Mouse (Mus musculus) lung, embryonic 14.5 days (tissue): Measurements from ENCODE around the gene Mtrf1. TPM values are rescaled to one million over a fixed set of nuclear protein-coding genes. Genes with fewer than 3 reads are reported as not detected.
"Not testable (repeated sequence)": the region's sequence is repeated elsewhere in the genome, so short reads cannot be mapped to it uniquely, and the experiment has no call there.

Source experiments
- ATAC-seq: fragments of 200-750 bp; cut with Nextera tagmentation; 2 replicates; pipeline ENCODE4 v1.8.0; 2017; ENCODE audit warnings: mild to moderate bottlenecking, moderate TSS enrichment, moderate library complexity; ENCODE audit not compliant: insufficient read depth
- DNase-seq: peaks from one replicate; pipeline ENCODE4 v3.0.0-alpha.2; 2015
- H3K27ac ChIP-seq: fragments of 300-500 bp; sonication (generic); 2 replicates; pipeline ENCODE4 v1.5.1; 2014; ENCODE audit warnings: low read depth, mild to moderate bottlenecking, moderate library complexity
- H3K27me3 ChIP-seq: fragments of 300-500 bp; sonication (generic); 2 replicates; pipeline ENCODE4 v1.6.1; 2014; ENCODE audit warnings: low read length, control low read depth; ENCODE audit not compliant: insufficient read depth
- H3K36me3 ChIP-seq: fragments of 300-500 bp; sonication (generic); 2 replicates; pipeline ENCODE4 v1.6.1; 2014; ENCODE audit warnings: control low read depth; ENCODE audit not compliant: insufficient read depth
- H3K4me1 ChIP-seq: fragments of 300-500 bp; sonication (generic); 2 replicates; pipeline ENCODE4 v1.6.1; 2014; ENCODE audit warnings: antibody characterized with exemption, control low read depth; ENCODE audit not compliant: insufficient read depth
- H3K4me2 ChIP-seq: fragments of 300-500 bp; sonication (generic); 2 replicates; pipeline ENCODE4 v1.6.1; 2014; ENCODE audit warnings: mild to moderate bottlenecking
- H3K4me3 ChIP-seq: fragments of 300-500 bp; sonication (generic); 2 replicates; pipeline ENCODE4 v1.5.1; 2014; ENCODE audit warnings: low read depth, low read length
- H3K9ac ChIP-seq: fragments of 300-500 bp; sonication (generic); 2 replicates; pipeline ENCODE4 v1.6.1; 2014
- H3K9me3 ChIP-seq: fragments of 300-500 bp; sonication (generic); 2 replicates; pipeline ENCODE4 v1.6.1; 2016; ENCODE audit warnings: low read depth, low read length, control low read depth
- CTCF ChIP-seq: IDR thresholded peaks from 2 replicates; pipeline ENCODE4 v1.5.1; 2016; ENCODE audit warnings: antibody characterized with exemption, low read depth
- whole genome bisulfite sequencing: fragments of 180-500 bp; shearing (Covaris S2); extraction: QIAGEN DNeasy Blood & Tissue Kit; methylation state at CpG from one replicate; pipeline ENCODE4 v1.1.7; 2014; 5-methylcytosine and 5-hydroxymethylcytosine counted together
- polyA plus RNA-seq: library from polyadenylated mRNA; unstranded; fragments of >200 nt; fragmentation: Nextera tagmentation; extraction: Ambion mirVana; gene quantifications from 2 replicates; pipeline ENCODE4 v1.2.1, GENCODE M21; 2014

Mtrf1 gene
- polyA plus RNA-seq, 1 experiment from 2014 or later = 10.1 TPM

DNA sequence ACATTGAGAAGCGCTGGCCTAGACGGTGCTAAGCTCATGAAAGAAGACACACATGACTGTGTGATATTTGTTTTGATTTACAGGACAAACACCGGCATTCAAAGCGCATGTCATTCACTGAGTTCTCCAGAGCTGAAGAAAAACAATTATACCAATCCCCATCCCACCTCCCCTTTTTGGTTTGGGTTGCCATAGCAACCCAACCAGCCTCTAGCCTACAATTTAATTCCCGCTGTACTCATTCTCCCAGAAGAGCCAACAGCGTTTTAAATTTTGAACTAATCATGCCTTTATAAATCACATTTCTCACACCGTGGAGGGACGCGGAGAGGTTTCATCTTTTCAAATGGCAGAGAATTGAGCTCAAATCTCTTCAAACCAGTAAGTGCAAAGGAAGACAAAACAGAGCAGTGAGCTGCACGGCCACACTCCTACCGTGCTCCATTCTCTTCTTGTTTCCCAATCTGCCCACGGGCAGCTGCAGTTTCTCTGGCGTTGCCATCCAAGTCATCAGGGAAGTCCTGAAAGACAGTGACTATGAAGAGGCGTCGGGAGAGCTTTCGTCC, 47.6 kb downstream of the Mtrf1 start:
- 67% methylated on average over 16 of the region's 16 CpGs for whole genome bisulfite sequencing
- no peak for ATAC-seq
- Histone ChIP-seq H3K4me2 (no peak overlapping the region), H3K9me3 (no peaks in the 10 kb centered on the region), H3K36me3 (no peaks in the 10 kb centered on the region), H3K4me1 (no peaks in the 10 kb centered on the region), H3K27me3 (no peaks in the 10 kb centered on the region), H3K9ac (no peak overlapping the region), H3K27ac (no peak overlapping the region), H3K4me3 (no peak overlapping the region)
- no peak for DNase-seq
- no peak for TF ChIP-seq CTCF

DNA sequence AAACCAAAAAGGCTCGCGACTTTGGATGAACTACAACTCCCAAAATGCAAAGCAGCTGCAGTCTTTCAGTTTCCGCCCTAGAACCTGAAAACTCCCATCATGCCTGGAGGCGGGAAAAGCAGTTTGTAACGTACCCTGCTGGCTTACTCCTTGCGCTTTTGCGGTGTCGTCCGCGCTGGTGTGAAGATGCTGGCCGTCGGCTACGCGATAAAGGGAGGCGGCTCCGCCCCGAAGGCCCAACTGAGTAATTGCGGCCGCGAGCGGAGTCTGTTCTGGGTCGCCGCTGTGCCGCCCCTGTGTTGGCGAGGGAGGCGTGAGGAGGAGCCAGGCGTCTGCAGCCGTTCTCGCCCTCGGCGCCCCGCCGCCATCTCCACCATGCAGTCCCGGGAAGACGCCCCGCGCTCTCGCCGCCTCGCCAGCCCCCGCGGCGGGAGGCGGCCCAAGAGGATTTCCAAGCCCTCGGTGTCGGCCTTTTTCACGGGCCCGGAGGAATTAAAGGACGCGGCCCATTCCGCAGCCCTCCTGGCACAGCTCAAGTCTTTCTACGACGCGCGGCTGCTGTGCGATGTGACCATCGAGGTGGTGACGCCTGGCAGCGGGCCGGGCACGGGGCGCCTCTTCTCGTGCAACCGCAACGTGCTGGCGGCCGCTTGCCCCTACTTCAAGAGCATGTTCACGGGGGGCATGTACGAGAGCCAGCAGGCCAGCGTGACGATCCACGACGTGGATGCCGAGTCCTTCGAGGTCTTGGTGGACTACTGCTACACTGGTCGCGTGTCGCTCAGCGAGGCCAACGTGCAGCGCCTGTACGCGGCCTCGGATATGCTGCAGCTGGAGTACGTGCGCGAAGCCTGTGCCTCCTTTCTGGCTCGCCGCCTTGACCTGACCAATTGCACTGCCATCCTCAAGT, 54.4 kb downstream of the Mtrf1 start, which contains the start of gene Kbtbd6:
TSS of gene Kbtbd6 (plus strand) at position 155 of the 910 bp plus-strand sequence.
- H3K27ac ChIP-seq = peak within 1 kb of the TSS; percentile 67; the same call in 1 of the 2 replicates
- 5% methylated on average over 33 of the region's 89 CpGs for WGBS
- peak within 1 kb of the TSS; percentile 60 for H3K9ac ChIP-seq

DNA sequence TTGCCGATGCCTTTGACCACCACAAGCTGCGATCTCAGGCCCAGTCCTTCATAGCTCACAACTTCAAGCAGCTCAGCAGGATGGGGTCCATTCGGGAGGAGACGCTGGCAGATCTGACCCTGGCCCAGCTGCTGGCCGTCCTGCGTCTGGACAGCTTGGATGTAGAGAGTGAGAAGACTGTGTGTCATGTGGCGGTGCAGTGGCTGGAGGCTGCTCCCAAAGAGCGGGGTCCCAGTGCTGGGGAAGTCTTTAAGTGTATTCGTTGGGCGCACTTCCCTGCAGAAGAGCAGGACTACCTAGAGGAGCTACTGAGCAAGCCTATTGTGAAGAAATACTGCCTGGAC, 55.0 kb downstream of the Mtrf1 start:
- not testable (repeated sequence) for H3K36me3 ChIP-seq, H3K27me3 ChIP-seq, H3K4me3 ChIP-seq, H3K9me3 ChIP-seq, H3K27ac ChIP-seq, DNase-seq, H3K4me2 ChIP-seq, H3K4me1 ChIP-seq, H3K9ac ChIP-seq
- peak; percentile 53; the same call in 1 of the 2 replicates for ATAC-seq
- WGBS = 95% methylated on average over 6 of the region's 10 CpGs

More for the DNA sequence above, 54.4 kb downstream of the Mtrf1 start, which contains the start of gene Kbtbd6:
- not testable (repeated sequence) for H3K4me1 ChIP-seq, H3K36me3 ChIP-seq, H3K27me3 ChIP-seq, H3K9me3 ChIP-seq
- peak within 1 kb of the TSS; percentile 49 for H3K4me3 ChIP-seq
- peak; percentile 97 for DNase-seq
- ATAC-seq = peak; percentile 93
- peak within 1 kb of the TSS; percentile 66 for H3K4me2 ChIP-seq

DNA sequence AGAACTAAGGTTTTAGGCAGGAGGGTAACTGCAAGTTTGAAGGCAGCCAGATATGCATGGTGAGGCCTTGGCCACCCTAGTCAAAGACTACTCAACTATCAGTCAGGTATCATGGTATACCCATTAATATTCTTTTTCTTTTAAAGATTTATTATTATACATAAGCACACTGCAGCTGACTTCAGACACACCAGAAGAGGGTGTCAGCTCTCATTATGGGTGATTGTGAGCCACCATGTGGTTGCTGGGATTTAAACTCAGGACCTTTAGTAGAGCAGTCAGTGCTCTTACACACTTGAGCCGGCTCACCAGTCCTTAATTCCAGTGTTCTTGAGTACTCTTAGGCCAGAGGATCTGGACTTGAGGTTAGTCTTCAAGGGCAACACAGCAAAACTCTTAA, 62.8 kb downstream of the Mtrf1 start:
- 87% methylated on average over 1 of the region's 1 CpGs for WGBS
- Histone ChIP-seq H3K27me3 (no peaks in the 10 kb centered on the region), H3K4me3 (no peak overlapping the region), H3K9me3 (no peaks in the 10 kb centered on the region), H3K4me2 (no peak overlapping the region), H3K4me1 (no peaks in the 10 kb centered on the region), H3K9ac (no peak overlapping the region), H3K36me3 (peaks cover 46% of the 10 kb centered on the region), H3K27ac (no peak overlapping the region)
- DNase-seq = no peak
- no peak for TF ChIP-seq CTCF
- no peak for ATAC-seq

- no peaks in the 10 kb centered on the region for H3K4me1 ChIP-seq
- no peaks in the 10 kb centered on the region for H3K9me3 ChIP-seq
- H3K9ac ChIP-seq = no peak overlapping the region
- 87% methylated on average over 4 of the region's 4 CpGs for WGBS
- no peak overlapping the region for H3K4me2 ChIP-seq
- no peak for TF ChIP-seq CTCF
- DNase-seq (no peak), ATAC-seq (no peak)
- H3K27me3 ChIP-seq = no peaks in the 10 kb centered on the region
- no peak overlapping the region for H3K4me3 ChIP-seq
- H3K27ac ChIP-seq = no peak overlapping the region
- peaks cover 52% of the 10 kb centered on the region for H3K36me3 ChIP-seq
Measured at GRCm38 (mm10) chr14:79460988-79461387, 63.4 kb downstream of the Mtrf1 start.

DNA sequence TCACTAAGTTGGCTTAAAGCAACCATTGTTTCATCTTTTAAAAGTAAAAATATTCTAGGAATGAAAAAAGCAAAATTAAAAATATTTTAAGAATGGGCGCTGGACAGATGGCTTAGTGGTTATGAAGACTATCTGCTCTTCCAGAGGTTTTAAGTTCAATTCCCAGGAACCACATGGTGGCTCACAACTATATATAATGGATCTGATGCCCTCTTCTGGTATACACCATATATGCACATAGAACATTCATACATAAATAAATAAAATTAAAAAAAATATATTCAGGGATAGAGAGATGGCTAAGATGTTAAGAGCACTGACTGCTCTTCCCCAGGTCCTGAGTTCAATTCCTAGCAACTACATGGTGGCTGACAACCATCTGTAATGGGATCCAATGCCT, 68.1 kb downstream of the Mtrf1 start:
- Histone ChIP-seq H3K9me3 (no peaks in the 10 kb centered on the region), H3K4me1 (no peaks in the 10 kb centered on the region), H3K4me3 (no peak overlapping the region), H3K27me3 (no peaks in the 10 kb centered on the region), H3K4me2 (no peak overlapping the region), H3K9ac (no peak overlapping the region), H3K27ac (no peak overlapping the region), H3K36me3 (peaks cover 88% of the 10 kb centered on the region)
- ATAC-seq (no peak), DNase-seq (peak; percentile 47)
- TF ChIP-seq CTCF = no peak
- WGBS = 92% methylated on average over 1 of the region's 1 CpGs

GRCm38 (mm10) chr14:79467621-79468020, 70.0 kb downstream of the Mtrf1 start:
- H3K4me3 ChIP-seq = no peak overlapping the region
- DNase-seq = peak; percentile 90
- no peaks in the 10 kb centered on the region for H3K4me1 ChIP-seq
- ATAC-seq = no peak
- H3K4me2 ChIP-seq = no peak overlapping the region
- WGBS = 23% methylated on average over 3 of the region's 3 CpGs
- no peaks in the 10 kb centered on the region for H3K27me3 ChIP-seq
- peak; percentile 74 for TF ChIP-seq CTCF
- no peaks in the 10 kb centered on the region for H3K9me3 ChIP-seq
- H3K36me3 ChIP-seq = peaks cover 91% of the 10 kb centered on the region
- no peak overlapping the region for H3K27ac ChIP-seq
- no peak overlapping the region for H3K9ac ChIP-seq

Other genes with a start within 250 kb of the Mtrf1 start
- gene Zfp957, start 150.4 kb upstream of the Mtrf1 start, polyA plus RNA-seq = not detected in 2 replicates
- 137 and 142 TPM in 2 replicates for gene Rgcc, start 96.1 kb upstream of the Mtrf1 start, polyA plus RNA-seq
- gene Naa16, start 7.0 kb upstream of the Mtrf1 start, polyA plus RNA-seq = 44.1 and 47.5 TPM in 2 replicates
- gene Kbtbd7, start 28.7 kb downstream of the Mtrf1 start, polyA plus RNA-seq = 17.5 and 18.0 TPM in 2 replicates
- 4.5 and 5.6 TPM in 2 replicates for gene Kbtbd6, start 54.1 kb downstream of the Mtrf1 start, polyA plus RNA-seq
- 19.2 and 20.2 TPM in 2 replicates for gene Elf1, start 83.4 kb downstream of the Mtrf1 start, polyA plus RNA-seq
- gene Wbp4, start 83.7 kb downstream of the Mtrf1 start, polyA plus RNA-seq = 44.3 and 46.1 TPM in 2 replicates
- gene Sugt1, start 189.9 kb downstream of the Mtrf1 start, polyA plus RNA-seq = 128 and 129 TPM in 2 replicates